Mouse (Mus musculus): ENCODE measurements at regions not wholly inside any gene's neighbourhood (a gene's known extent, or its start where the extent isn't known, plus 50 kb on each side); places are given as distances from the start of the nearest gene placed in this dataset.
"Not testable (repeated sequence)": the region's sequence is repeated elsewhere in the genome, so short reads cannot be mapped to it uniquely, and the experiment has no call there.

DNA sequence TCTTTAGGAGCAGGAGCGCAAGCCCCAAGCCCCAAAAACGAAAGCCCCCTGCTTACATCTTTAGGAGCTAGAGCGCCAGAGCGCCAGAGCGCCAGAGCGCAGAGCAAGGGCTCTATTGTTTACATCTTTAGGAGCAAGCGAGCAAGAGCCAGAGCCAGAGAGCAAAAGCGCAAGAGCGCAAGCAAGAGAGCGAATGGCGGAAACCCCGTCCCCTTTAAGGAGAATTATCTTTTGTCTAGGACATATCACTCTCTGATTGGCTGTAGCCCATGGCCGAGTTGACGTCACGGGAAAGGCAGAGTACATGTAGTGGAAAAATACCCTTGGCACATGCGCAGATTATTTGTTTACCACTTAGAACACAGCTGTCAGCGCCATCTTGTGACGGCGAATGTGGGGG lies 269.7 kb upstream of the Smim15 start:
- DNase-seq (ENCODE audit: low read depth, low spot score) = not testable (repeated sequence)

DNA sequence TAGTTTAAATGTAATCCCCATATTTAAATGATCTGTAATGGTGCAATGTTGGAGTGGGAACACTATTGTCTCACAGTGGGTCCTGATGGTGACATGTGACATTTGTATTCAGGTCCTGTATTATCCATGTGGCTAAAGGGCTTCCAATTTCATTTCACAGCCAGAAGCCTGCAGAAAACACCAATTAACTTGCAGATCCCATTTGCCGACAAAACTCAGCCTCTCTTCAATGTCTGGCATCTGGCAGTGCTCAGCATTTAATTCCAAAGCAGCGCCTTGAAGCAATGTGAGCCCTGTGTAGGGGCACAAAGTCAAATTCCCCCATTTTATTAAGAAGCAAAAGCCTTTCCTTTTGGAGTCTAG lies 277.0 kb upstream of the Smim15 start:
- no peak for DNase-seq (ENCODE audit: low read depth, low spot score)

DNA sequence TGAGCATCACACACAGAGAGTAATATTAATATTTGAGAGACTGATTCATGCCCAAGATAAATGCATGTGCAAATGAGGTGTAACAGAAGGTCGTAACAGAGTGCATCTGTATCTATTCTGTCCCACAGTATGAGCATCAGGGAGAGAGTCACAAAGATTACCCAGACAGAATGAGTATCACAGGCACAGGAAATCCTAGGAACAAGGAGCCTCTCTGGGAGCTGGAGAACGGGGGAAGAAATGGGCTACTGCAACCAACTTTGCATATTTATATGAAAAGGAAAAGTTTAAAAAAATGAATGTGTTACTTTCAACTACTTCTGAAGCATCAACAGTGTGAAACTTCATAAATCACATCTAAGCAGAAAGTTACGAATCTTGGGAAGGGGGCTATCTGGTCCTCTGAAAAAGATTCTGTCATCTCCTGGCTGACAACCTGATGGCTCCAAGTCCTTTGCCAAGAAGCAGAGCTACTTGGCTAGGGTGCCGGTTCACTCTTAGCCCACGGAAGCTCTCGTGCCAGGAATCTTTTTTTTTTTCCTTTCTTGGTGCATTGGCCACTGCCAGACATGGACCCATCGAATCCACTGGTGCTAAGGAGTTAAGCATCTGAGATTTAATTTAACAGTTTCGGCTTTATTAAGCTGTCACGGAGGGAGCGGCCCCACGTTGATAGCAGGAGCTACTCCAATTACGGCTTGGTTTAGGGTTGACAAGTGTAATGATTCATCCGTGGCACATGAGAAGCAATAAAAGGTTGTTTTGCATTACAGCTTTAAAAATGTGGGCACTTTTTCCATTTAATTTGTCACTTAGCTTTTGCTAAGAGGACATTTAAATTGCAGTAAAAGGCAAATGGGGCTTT lies 277.6 kb upstream of the Smim15 start:
- DNase-seq (ENCODE audit: low read depth, low spot score) = no peak

DNA sequence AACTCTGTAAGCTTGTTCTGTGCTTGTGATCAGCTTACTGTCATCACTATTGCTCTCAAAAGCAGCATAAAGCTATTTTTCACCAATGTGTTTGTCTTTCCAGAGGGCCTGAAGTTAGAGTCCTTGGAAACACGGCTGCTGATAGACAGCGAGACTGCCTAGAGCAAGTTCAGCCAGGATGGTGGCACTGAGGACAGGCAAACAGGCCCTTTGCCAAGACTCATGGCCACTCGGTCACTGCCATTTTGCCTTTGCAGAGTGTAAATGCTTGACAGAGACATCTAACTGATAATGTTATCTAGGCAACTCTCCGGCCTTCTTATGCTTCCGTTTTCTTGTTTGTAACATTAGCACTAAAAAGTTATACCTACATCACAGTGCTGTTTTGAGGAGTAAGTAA lies 280.3 kb upstream of the Smim15 start:
- no peak for DNase-seq (ENCODE audit: low read depth, low spot score)

DNA sequence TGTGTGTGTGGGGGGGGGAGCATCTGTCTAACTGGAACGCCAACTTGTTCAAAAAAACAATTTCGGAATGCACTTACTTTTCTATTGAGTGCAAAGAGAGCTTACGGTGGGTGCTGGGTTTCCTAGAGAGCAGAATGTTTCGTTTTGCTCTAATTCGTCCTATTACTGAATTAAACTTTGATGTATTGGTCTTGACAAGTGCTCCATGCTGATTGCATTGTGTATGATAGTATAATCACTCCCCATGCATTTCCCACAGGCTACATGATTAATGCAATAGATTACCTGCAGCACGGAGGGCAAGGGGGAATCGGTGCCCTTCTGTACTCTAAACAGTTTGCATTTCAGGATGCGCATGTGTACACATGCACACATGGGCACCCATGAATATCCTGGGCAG lies 283.7 kb upstream of the Smim15 start:
- DNase-seq (ENCODE audit: low read depth, low spot score) = no peak

DNA sequence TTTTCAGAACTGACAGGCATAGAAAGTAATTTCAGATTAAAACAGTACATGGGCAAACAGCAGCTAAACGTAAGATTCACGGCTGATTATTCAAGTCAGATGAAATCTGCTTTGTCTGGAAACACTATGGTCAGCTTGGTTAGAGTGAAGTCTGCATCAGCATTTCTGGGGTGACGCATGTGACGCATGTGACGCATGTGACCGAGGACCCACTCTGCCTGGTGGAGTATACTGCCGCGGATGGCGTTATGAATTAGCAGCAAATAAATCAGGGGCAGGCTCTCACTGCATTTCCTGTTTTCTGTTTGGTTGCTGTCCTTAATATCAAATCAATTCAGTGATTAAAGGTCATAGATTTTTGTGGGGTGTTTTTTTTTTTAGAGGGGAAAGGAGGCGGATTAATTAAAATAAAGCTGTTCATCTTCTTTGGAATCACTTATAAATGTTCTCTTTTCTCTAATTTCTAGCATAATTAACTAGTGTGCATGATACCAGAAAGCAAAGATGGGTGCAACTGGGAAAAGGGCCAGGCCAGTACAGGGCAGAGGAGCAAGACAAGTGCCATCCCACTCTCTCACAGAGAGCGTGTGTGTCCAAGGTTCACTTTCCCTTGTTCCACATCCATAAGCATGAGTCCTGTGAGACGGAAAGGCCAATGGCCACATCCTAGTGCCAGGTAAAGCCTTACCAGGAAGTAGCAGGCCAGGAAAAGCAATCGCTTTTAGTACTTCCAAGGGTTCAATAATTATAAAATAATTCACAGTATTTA lies 285.7 kb upstream of the Smim15 start:
- DNase-seq (ENCODE audit: low read depth, low spot score) = no peak

DNA sequence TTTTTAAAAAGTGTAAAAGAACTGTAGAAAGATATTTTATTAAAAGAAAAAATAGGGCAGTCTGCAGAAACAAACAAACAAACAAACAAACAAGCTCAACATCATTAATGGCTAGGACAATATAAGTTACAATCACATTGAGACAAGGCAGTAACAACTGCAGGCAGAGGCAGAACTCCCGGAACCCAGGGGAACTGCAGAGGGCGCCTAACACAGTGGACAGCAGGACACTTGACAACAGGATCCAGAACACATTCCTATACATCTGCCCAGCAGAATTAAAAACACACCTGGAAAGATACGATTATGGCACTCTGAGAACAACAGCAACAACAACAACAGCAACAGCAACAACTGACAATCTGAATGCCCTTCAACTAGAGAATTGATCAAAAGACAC lies 291.5 kb upstream of the Smim15 start:
- DNase-seq (ENCODE audit: low read depth, low spot score) = no peak

DNA sequence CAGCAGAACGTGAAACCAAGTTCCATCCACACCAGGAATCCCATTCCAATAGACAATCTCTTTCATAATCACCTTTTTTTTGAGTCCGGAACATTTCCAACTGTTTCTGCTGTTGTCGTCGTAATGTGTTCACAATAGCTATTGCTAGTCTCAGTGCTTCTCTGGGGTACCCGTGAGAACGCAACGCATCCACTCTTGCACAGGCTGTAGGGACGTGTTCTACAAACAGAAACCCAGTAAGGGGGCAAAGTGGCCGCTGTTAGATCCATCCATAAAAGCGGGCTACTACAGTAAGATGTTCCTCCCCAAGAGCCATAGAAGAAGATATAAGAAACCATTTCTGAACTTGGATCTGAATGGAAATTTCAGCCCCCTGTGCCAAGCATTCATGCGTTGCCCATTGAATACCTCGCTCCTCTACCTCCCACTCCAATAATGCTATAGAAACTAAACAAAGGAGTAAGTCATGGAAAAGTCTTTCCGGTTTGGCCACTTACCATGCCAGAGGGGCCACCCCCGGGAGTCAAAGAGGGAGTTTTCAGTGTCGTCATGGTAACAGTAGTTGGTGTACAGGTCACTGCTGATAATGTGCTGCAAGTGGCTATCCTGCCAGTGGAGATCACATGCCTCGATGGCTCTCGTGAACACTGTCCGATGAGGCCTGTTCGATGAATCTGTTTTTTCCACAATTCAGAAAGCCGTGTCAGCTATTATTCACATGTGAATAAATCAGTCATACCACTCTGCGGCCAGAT lies 300.6 kb upstream of the Smim15 start:
- DNase-seq (ENCODE audit: low read depth, low spot score) = no peak

DNA sequence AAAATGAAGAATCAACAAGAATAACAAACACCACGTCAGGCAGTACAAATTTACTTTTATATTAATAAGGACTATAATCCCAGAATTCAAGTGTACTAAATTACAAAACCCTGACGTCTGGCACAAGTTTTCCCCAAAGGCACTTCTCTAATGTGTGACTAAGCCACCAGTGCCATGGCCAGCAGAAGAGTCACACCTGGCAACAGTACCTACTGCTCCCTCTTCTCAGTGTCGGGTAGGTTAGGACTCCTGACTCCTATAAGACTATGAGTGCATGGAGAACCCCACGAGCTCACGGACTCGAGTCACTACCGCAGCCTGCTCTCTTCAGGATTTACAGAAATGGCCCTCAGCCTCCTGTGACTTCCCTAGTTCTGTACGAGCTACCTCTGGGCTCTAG lies 307.7 kb upstream of the Smim15 start:
- DNase-seq (ENCODE audit: low read depth, low spot score) = no peak

DNA sequence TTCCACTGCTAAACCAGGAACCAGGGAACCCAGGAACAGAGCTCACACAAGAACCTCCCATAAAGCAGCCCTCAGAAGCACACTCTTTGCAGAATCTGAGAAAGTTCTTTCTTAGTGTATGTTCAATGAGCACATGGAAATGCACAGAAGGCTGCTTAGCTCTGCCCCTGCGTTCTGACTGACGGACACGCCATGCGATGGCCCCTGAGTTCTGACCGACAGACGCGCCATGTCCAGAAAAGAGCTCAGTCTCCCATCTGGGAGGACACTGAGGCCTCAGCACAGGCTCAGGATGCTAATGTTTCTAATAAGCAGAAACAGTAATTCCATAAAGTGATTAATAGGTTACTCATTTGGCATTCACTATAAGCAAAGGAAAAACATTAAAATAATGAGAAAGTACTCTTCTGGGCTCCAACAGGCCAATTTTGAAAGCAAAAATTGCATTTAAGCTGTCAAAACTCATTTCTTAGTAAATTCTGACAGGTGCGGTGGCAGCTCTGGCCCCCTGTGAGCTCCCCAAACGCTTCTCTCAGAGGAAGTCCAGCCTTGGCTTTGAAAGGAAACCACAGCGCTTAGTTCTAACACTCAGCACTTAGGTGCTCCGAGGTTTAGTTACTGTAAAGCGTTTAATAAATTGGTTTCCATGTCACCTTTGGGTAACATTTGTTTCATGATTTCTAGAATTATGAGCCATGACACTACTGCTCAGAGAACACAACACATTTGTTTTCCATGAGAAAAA lies 309.9 kb upstream of the Smim15 start:
- DNase-seq (ENCODE audit: low read depth, low spot score) = no peak

DNA sequence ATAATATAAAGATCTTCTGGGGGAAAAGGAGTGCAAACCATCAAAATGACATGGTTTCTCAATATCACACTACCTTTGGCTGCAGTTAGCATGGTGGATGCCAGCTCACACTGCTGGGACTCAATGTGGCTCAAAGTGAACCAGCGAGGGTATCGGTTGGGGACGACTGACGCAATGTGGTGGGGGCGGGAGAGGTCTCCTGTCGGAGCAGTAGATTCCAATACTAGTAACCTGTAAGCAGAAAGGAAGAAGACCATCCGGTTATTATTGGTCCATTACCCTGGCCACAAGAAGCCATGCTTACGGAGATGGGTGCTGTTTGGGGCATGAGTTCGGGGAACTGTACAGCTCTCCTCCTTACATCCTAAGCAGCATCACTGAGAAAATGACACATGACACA lies 313.3 kb upstream of the Smim15 start:
- no peak for DNase-seq (ENCODE audit: low read depth, low spot score)

DNA sequence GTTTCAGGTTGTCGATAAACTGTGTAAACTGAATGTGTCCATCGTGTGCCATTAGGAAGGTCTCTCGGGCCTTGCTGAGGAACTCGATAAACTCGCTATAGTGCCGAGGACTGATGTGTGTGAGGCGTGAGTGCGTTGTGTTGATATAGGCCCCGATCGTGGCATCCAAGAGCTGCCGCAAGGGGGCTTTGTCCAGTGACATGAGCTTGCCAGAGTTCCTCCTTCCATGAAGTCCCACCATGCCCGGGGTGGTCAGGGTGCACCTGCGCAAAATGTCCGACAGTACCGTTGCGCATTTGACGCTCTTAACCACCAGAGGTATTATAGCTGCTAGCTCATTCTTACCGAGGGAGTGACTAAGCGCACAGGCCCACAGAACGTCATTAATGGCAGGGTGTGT lies 317.8 kb upstream of the Smim15 start:
- DNase-seq (ENCODE audit: low read depth, low spot score) = no peak

DNA sequence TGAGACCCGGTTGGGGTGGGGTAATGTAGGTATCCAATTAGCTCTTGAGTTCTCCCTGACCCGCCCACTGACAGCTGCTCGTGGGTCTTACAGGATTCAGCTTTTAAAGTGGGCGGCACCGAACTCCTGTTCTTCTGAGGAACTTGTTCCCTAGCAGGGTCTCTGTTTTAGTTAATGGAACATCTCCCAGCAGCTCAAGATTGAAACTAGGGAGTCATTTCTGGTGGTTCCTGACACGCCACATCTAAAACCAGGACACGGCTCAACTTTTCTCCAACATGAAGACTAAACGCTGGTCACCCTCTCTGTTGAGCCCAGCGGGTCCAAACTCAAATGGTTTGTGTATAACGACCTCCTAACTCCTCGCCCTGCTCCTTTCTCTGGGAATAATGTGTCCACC lies 322.3 kb upstream of the Smim15 start:
- DNase-seq (ENCODE audit: low read depth, low spot score) = no peak

DNA sequence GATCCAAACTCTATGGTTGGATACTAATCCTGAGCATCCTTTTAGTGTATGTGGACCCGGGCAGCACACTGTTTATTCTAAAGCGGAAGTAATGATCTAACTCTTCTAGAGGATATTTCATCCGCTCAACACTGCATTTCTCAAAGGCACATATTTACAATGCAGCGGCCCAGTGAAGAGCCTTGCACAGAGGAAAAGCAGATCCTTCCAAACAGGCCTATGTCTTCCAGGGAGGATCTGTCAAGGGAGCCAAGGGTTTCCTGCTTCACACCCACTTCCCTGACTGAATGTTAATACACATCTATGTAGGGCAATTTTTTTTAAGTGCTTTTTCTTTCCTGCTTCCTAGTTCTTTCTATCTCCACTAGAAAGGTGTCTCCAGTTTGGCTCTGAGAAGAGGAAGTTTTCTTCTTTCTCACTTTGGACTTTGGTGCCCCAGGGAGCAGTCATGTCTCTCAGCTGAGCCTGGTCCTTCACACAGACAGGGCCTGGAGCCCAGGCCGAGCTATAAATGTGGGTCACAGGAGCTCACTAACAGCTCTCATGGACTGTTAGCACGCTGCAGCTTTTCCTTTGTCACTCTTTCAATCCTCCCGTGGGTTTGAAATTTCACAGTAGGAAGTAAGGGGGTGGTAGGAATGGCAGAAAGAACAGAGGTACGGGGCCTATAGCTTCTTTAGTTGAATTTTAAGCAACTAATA lies 323.2 kb upstream of the Smim15 start:
- no peak for DNase-seq (ENCODE audit: low read depth, low spot score)

DNA sequence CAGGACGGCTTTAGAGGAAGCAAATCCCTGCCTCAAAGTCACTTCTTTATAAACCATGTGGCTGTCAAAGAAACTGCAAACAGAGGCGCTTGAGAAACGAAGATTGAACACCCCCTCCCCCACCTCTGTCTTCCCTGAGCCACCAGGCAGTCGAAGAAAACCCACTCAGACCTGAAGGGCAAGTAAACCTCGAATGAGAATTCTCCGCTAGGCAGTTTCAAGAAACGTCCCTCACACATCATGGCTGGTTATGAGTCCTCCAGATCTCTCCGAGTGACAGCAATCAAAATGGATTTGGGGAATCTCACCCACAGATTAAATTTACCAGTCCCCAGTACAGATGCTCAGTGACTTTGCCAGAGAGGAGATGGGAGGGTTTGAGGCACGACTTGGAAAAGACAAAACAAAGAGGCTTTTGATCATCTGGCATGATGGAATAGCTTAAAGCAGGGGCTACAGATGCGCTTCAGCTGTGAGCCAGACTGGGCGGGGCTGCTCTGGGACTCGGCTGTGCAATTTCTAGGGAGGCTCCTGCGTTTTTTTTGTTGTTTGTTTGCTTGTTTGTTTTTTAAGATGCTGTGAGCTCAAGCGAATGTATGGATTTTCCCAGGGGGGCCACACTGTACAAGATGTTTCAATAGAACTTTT lies 325.1 kb upstream of the Smim15 start:
- no peak for DNase-seq (ENCODE audit: low read depth, low spot score)

DNA sequence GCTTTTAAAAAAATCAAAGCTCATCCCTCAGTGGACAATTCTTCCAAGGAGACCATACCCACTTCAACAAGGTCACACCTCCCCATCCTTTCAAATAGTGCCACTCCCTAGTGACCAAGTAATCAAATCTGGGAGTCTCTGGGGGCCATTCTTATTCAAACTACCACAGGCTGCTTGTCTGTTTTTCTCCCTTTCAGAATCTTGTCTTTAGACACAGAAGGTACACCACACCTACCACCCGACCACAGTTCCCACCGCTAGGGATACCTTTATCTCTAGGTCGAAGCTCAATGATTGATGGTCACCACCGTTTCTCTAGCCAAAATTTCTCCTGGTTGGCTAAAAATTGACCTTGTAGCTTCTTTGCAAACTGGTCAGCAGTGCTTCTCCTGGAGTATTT lies 328.6 kb upstream of the Smim15 start:
- DNase-seq (ENCODE audit: low read depth, low spot score) = no peak

DNA sequence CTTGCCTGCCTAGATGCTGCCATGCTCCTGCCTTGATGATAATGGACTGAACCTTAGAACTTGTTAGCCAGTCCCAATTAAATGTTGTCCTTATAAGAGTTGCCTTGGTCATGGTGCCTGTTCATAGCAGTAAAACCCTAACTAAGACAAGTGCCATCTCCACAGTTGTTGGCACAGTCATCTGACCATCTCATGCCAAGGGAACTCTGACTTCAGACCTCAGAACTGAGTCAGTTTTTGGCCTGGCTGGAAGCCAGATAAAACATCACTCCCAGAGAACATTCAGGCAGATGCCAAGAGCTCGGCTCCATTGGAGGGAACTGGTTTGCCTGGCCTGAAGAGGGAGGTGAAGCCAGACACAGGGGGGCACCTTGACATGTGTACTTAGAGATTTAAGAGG lies 330.2 kb upstream of the Smim15 start:
- DNase-seq (ENCODE audit: low read depth, low spot score) = no peak

DNA sequence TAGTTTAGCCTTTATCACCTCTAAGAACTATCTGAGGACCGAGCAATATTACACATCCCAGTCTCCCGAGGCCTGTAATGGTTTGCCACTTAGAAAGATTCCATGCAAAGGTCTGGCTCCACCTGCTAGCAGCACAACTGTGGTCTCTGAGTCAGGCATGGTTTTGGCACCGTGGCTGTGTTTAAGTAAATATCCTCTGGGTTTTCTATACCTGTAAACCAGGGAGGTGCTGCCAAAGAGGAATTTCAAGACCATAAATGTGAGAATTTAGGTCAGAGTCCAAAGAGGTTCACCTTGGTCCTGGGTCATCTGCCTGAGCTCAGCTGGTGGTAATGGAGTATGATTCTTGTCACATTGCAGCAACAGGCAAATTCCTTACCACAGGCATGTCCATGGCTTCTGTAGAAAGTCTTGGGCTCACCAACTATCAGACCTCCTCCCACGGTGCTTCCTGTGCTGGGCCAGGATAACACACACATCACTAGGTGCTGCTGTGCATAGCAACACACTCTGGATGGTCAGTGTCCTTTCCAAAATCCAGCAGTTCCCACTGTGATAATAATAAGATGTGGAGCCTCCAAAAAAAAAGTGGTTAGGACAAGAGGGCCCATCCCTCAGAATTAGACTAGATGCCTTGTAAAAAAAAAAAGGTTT lies 332.8 kb upstream of the Smim15 start:
- no peak for DNase-seq (ENCODE audit: low read depth, low spot score)

DNA sequence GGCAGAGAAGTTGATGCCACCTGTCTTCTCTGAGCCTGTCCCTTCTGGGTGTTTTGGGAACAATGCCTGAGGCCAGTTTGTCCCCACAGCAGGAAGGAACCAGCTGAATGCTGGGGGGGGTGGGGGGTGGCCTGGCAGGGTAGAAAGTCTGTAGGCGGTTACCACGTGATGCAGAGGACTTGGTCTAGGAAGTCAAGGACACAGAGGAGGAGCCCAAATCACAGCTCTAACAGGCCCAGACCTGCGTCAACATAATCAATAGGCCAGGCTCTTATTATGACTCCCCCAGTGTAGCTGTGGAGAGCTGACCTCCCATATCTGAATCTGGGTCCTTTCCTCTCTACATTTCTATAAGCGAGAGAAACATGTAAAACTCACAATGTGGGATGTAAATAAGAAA lies 333.9 kb upstream of the Smim15 start:
- no peak for DNase-seq (ENCODE audit: low read depth, low spot score)

DNA sequence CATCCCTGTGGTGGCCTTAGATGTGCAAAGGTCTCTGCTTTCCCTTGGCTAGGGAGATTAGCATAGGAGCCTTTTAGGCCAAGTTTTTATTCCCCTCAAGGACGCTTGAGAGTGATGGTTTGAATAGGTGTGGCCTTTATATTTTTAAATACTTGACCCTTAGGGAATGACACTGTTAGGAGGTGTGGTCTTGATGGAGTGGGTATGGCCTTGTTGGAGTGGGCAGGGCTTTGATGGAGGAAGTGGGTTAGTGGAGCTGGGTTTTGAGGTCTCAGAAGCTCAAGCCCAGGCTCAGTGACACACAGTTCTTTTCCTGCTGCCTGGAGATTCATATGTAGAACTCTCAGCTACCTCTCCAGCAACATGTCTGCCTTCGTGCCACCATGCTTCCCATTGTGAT lies 334.4 kb upstream of the Smim15 start:
- no peak for DNase-seq (ENCODE audit: low read depth, low spot score)
